Mouse (Mus musculus) ES-E14 (cell line): ENCODE measurements around the gene Slc2a13.

Experiments used
- HCFC1 ChIP-seq: IDR thresholded peaks from 2 replicates; pipeline ENCODE4 v1.6.1; 2012; ENCODE audit warnings: low read length, inconsistent platforms, borderline replicate concordance; ENCODE audit not compliant: insufficient read depth
- MAFK ChIP-seq: IDR thresholded peaks from 2 replicates; pipeline ENCODE4 v1.6.1; 2014; ENCODE audit warnings: mild to moderate bottlenecking, low read depth, low read length, inconsistent platforms; ENCODE audit not compliant: insufficient read depth

DNA sequence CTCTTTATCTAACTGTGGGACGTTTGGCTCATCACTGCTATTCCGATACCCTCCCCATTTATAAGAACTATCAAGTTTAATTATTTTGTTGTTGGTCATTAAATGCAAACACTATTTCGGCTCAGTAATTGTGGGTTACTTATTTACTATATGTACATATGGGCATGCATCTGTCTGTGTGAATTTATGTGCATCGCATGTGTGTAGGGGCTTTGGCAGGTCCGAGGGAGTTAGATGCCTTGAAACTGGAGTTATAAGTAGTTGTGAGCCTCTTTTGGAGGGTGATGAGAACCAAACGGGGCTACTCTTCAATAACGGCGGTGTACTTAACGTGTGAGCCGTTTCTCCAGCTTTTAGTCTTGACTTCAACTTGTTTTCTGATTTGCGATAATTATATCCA lies 195.5 kb downstream of the Slc2a13 start:
- TF ChIP-seq HCFC1 = no peak
- TF ChIP-seq MAFK = no peak
